Mouse (Mus musculus): ENCODE measurements around the gene Gfi1b. TPM values are rescaled to one million over a fixed set of nuclear protein-coding genes. Genes with fewer than 3 reads are reported as not detected.

Gene Gfi1b
- polyA plus RNA-seq, 1 experiment from 2014 or later: 0.45 TPM

DNA sequence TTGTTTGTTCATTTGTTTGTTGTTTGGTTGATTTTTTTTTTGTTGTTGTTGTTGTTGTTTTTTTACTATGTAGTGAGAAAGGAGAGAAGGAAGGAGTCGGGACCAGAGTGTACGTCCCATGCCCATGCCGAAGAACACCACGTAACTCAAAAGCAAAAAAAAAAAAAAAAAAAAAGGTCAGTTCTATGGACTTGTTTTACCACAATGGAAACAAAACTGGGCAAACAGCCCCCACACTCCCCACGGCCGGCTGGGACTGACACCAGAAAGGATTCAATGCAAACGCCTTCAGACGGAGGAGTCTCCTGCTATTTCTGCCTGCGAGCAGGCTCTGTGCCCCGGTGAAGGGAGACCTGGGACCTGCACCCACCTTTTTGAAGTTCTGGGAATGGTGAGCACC lies 1.3 kb downstream of the Gfi1b start:
- 66% methylated on average over 10 of the region's 10 CpGs for WGBS
- H3K4me3 ChIP-seq: no peak overlapping the region
- peaks cover 5% of the 10 kb centered on the region; the same call in 1 of the 2 replicates for H3K4me1 ChIP-seq (replicated peaks)
- no peak overlapping the region for H3K27ac ChIP-seq (replicated peaks)
- no peaks in the 10 kb centered on the region for H3K36me3 ChIP-seq
- H3K4me2 ChIP-seq: no peak overlapping the region
- peaks cover 34% of the 10 kb centered on the region for H3K27me3 ChIP-seq
- H3K9ac ChIP-seq: no peak overlapping the region
- H3K9me3 ChIP-seq: no peaks in the 10 kb centered on the region
- no peak for ATAC-seq (ENCODE audit: low read depth)

DNA sequence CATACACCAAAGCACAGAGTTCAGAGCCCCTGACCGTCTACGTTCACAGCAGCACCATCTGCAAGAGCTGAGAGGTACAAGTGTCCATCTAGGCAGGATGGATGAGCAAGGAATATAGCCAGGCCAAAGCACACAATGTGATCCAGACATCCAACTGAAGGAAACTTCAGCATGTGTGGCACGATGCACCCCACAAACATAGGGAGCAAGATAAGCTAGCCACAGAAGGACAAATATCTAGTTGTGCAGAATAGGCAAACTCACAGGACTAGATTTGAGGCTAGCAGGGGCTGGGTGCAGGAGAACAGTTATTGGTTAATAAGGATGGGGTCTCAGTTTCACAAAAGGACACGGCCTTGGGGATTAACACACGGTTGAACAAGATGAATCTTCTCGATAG lies 2.4 kb downstream of the Gfi1b start:
- WGBS: 84% methylated on average over 6 of the region's 6 CpGs

DNA sequence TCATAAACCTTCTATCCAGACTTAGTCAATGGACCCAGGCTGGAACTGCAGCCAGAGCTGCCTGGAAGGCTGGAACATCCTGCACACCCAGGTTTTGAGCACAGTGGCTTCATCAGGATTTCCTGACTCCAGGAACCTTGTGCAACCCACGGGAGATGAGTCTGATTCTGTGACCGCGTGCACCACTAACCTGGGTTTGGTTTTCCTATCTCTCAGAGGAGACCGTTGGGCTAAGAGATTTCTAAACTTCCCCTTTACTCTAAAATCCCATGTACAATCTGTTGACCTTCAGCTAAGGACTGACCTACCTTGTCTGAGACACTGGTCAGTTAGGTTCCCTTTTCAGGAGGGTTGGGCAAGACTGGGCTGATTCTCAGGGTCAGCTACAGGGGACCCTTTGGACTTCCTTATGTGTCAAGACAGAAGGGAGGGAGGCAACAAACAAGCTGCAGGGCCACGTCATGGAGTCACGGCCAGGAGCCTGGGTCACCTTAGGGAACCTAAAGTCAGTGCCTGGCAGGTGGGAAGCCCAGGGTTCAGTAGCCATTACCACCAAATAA lies 2.9 kb downstream of the Gfi1b start:
- 88% methylated on average over 6 of the region's 6 CpGs for WGBS
- Histone ChIP-seq H3K9ac (no peak overlapping the region), H3K4me3 (no peak overlapping the region), H3K4me2 (no peak overlapping the region), H3K9me3 (no peaks in the 10 kb centered on the region), H3K4me1 (replicated peaks) (peaks cover 5% of the 10 kb centered on the region; the same call in 1 of the 2 replicates), H3K27me3 (peaks cover 34% of the 10 kb centered on the region), H3K36me3 (no peaks in the 10 kb centered on the region), H3K27ac (replicated peaks) (no peak overlapping the region)
- no peak for ATAC-seq (ENCODE audit: low read depth)

More for the DNA sequence above, 2.4 kb downstream of the Gfi1b start:
- Histone ChIP-seq H3K9ac (no peak overlapping the region), H3K27me3 (peaks cover 34% of the 10 kb centered on the region), H3K4me2 (no peak overlapping the region), H3K4me1 (replicated peaks) (peaks cover 5% of the 10 kb centered on the region; the same call in 1 of the 2 replicates), H3K36me3 (no peaks in the 10 kb centered on the region), H3K9me3 (no peaks in the 10 kb centered on the region), H3K4me3 (no peak overlapping the region), H3K27ac (replicated peaks) (no peak overlapping the region)
- no peak for ATAC-seq (ENCODE audit: low read depth)

DNA sequence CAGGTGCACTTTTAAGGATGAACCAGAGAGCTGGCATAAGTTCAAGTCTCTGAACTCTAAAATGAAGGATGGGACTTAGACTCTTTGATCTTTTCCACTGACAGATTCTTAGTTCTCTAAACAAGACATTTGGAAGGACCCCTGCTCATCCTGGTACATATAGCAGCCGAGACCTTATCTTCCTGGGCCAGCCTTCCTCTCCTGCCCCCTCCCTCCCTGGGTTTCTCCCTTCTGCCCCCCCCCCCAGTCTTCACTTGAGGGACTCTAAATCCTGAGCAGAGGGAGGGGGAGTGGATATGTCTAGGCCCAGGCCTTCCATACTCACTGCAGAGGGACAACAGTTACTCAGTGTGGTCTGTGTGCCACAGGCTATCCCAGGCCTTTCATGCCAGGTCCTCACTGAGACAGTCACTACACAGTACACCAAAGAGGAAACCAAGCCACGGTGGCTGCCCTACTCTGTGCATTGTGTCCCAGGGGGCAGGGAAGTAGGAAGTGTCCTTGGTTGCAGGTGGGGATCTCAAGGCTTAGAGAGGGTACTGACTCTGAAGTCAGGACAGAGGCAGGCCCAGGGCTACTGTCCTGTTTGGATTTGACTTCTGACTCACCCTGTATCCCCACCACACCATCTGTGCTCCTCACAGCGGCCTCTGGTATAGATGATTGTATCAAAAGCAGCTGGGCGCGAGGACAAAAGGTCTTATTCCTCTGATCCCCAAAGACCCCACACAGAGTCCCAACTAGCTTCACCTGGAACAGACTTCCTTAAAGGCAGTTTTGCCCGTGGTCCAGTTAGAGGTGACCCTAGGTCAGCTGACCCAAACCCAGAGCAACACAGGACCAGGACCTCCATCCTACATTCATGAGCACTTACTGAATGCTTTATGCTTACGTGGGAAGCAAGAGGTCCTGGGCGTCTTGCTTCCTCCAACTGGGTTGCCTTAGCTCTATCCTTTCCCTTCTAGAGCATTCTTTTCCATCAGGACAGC lies 4.0 kb downstream of the Gfi1b start:
- WGBS: 78% methylated on average over 8 of the region's 8 CpGs
- Histone ChIP-seq H3K9ac (no peak overlapping the region), H3K9me3 (no peaks in the 10 kb centered on the region), H3K4me2 (no peak overlapping the region), H3K27ac (replicated peaks) (no peak overlapping the region), H3K4me3 (no peak overlapping the region), H3K4me1 (replicated peaks) (peaks cover 5% of the 10 kb centered on the region; the same call in 1 of the 2 replicates), H3K36me3 (no peaks in the 10 kb centered on the region), H3K27me3 (peaks cover 32% of the 10 kb centered on the region)
- no peak for ATAC-seq (ENCODE audit: low read depth)

DNA sequence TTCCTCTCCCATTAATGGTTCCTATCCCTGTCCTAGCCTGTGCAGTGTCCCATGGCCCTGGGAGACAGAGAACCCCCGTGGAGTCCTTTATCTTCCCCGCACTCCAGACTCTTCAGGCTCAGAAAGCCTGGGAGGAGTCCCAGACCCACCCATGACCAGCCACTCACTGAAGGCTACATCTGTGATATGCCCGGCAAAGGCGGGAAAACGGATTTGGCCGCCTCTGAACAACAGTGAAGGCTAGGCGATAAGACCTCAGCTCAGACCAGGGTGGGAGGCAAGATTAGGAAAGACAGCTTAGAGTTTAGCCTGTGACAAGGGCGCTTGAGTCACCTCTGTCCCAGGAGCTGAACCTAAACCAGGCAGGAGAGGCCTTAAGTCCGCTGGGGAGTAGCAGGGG lies 4.9 kb downstream of the Gfi1b start:
- Histone ChIP-seq H3K4me1 (replicated peaks) (peaks cover 4% of the 10 kb centered on the region; the same call in 1 of the 2 replicates), H3K27me3 (peaks cover 23% of the 10 kb centered on the region), H3K36me3 (no peaks in the 10 kb centered on the region), H3K9me3 (no peaks in the 10 kb centered on the region), H3K27ac (replicated peaks) (no peak overlapping the region), H3K4me3 (no peak overlapping the region), H3K9ac (no peak overlapping the region), H3K4me2 (no peak overlapping the region)
- 80% methylated on average over 9 of the region's 9 CpGs for WGBS
- no peak for ATAC-seq (ENCODE audit: low read depth)

DNA sequence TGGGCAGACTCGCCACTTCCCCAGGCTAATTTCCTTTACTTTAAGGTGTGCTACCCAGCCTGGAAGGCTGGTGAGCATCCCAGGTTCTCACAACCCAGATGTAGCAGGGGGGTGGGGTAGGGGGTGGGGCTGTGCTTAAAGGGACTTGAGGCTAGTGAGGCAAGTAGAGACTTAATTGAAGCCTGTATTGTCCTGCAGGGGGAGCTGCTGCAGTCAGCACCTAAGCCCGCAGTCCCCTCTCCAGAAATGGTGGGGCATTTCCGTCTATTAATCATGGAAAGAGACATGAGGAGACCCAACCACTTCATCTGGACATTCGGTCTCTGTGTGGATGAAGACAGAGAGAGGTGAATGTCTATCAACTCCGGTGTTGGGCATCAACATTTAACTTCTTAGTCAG lies 5.4 kb downstream of the Gfi1b start:
- Histone ChIP-seq H3K27ac (replicated peaks) (no peak overlapping the region), H3K4me1 (replicated peaks) (no peaks in the 10 kb centered on the region), H3K27me3 (peaks cover 18% of the 10 kb centered on the region), H3K9me3 (no peaks in the 10 kb centered on the region), H3K4me3 (no peak overlapping the region), H3K9ac (no peak overlapping the region), H3K36me3 (no peaks in the 10 kb centered on the region), H3K4me2 (no peak overlapping the region)
- ATAC-seq (ENCODE audit: low read depth): no peak
- 37% methylated on average over 5 of the region's 5 CpGs for WGBS

DNA sequence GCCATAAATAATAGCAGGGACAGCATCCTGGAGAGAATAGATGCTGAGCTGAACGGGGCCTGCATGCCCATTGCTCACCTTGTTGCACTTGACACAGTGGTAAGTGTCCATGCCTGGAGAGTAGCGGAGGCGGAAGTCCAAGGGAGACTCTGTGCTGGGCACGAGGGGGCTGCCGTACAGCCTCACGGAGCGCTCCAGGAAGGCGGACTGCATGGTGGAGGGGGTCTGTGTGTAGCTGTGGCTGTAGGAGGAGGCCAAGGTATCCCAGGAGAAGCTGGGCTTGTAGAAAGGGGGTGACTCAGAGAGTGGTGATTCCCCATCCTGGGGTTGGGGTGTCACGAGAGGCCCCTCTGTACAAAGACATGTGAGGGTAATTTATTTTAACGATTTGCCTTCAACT lies 8.2 kb downstream of the Gfi1b start:
- Histone ChIP-seq H3K4me3 (no peak overlapping the region), H3K27me3 (no peaks in the 10 kb centered on the region), H3K36me3 (no peaks in the 10 kb centered on the region), H3K4me1 (replicated peaks) (no peaks in the 10 kb centered on the region), H3K27ac (replicated peaks) (no peak overlapping the region), H3K4me2 (no peak overlapping the region), H3K9me3 (no peaks in the 10 kb centered on the region), H3K9ac (no peak overlapping the region)
- no peak for ATAC-seq (ENCODE audit: low read depth)
- WGBS: 91% methylated on average over 10 of the region's 10 CpGs

DNA sequence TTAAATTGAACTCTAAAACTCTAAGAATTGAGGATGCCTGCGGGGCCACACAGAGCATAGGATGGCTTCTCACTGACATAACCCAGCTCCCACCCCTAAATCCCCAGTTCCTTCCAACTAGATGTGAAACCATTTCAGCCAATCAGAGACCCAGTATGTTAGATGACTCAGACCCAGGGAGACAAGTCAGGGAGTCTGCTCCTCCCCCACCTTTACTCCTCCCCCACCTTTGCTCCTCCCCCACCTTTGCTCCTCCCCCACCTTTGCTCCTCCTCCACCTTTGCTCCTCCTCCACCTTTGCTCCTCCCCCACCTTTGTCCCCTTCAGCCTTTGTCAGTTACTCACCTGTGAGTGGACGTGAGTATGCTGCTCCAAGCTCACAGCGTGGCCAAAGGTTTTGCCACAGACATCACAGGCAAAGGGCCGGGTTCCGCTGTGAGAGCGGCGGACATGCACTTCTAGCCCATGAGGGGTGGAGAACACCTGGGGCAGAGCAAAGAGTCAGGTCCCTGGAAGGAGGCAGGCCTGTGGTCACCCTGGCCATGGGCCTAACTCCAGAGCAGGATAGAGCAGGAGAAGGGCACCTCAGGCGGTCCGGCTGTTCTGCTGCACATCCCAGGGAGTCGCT lies 9.2 kb downstream of the Gfi1b start:
- 62% methylated on average over 10 of the region's 10 CpGs for WGBS
- ATAC-seq (ENCODE audit: low read depth): no peak

DNA sequence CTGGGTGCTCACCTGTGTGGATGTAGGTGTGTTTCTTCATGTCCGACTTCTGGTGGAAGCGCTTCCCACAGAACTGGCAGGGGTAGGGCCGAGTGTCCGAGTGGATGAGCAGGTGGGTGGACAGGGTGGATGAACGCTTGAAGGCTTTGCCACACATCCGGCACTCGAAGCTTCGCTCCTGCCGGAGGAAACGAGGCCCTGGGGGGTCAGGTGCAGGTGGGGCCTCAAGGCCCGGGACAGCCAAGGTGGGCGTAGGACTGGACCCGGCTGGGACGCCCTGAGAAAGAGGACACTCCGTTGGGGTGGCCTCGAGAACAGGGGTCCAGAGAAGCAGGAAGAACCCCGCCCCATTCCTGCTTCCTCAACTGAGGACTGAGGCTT lies 10.4 kb downstream of the Gfi1b start:
- Histone ChIP-seq H3K4me2 (no peak overlapping the region), H3K4me1 (replicated peaks) (no peaks in the 10 kb centered on the region), H3K9me3 (no peaks in the 10 kb centered on the region), H3K27me3 (no peaks in the 10 kb centered on the region), H3K4me3 (no peak overlapping the region), H3K36me3 (no peaks in the 10 kb centered on the region), H3K9ac (no peak overlapping the region), H3K27ac (replicated peaks) (no peak overlapping the region)
- no peak for ATAC-seq (ENCODE audit: low read depth)
- WGBS: 84% methylated on average over 17 of the region's 17 CpGs

More for the DNA sequence above, 9.2 kb downstream of the Gfi1b start:
- H3K27me3 ChIP-seq: no peaks in the 10 kb centered on the region
- H3K4me3 ChIP-seq: no peak overlapping the region
- no peaks in the 10 kb centered on the region for H3K36me3 ChIP-seq
- H3K9me3 ChIP-seq: no peaks in the 10 kb centered on the region
- no peak overlapping the region for H3K4me2 ChIP-seq
- H3K4me1 ChIP-seq (replicated peaks): no peaks in the 10 kb centered on the region
- H3K27ac ChIP-seq (replicated peaks): no peak overlapping the region
- H3K9ac ChIP-seq: no peak overlapping the region

DNA sequence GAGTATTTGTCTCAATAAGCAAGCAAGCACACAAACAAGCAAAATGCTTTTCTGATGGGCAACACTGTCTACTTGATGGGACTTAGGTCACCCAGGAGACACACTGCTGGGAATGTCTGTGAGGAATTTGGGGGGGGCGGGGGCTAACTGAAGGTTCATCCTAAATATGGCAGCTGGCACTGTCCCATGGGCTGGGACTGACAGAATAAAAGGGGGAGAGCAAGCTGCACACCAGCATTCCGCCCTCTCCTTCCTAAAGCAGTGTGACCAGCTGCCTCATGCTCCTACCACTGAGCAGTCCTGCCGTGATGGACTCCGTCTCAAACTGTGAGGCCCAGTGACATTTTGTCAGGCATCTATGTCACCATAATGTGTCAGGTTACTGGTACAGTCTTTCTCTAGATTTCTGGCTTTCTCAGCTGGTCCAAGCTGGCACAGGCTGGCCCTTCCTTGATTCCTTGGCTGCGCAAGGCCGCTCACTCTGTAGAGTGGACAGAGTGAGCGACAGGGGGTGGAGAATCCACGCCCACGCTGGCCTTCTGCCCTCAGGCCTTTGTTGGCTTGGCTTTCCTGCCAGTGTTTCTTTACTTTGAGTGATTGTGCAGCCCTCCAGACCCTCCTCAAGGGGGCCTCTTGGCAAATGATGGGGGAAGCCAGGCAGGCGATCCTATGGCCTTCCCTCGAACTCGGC lies 10.9 kb downstream of the Gfi1b start:
- H3K4me1 ChIP-seq (replicated peaks): peaks cover 3% of the 10 kb centered on the region
- no peak overlapping the region for H3K27ac ChIP-seq (replicated peaks)
- H3K4me3 ChIP-seq: no peak overlapping the region
- H3K27me3 ChIP-seq: no peaks in the 10 kb centered on the region
- no peak overlapping the region for H3K4me2 ChIP-seq
- WGBS: 75% methylated on average over 12 of the region's 12 CpGs
- ATAC-seq (ENCODE audit: low read depth): no peak
- no peak overlapping the region for H3K9ac ChIP-seq
- H3K36me3 ChIP-seq: no peaks in the 10 kb centered on the region
- H3K9me3 ChIP-seq: no peaks in the 10 kb centered on the region

DNA sequence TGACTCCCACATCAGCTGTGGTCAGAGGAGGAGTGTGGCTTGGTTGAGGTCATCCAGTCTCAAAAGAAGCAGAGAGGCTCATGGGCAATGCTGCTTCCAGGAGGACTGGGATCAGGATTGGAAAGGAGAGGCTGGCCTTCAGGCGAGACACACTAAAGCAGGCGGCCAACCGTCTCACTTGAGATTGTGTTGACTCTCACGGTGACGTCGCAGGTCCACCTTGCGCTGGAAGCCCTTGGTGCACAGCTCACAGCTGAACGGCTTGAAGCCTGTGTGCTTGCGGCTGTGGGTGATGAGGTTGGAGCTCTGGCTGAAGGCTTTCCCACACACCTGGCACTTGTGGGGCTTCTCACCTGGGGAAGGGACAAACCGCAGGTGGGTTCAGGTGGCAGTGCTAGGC lies 11.9 kb downstream of the Gfi1b start:
- no peak for ATAC-seq (ENCODE audit: low read depth)
- no peak overlapping the region for H3K27ac ChIP-seq (replicated peaks)
- 89% methylated on average over 10 of the region's 10 CpGs for WGBS
- no peak overlapping the region for H3K9ac ChIP-seq
- no peaks in the 10 kb centered on the region for H3K27me3 ChIP-seq
- H3K36me3 ChIP-seq: no peaks in the 10 kb centered on the region
- H3K9me3 ChIP-seq: no peaks in the 10 kb centered on the region
- H3K4me3 ChIP-seq: no peak overlapping the region
- H3K4me1 ChIP-seq (replicated peaks): peaks cover 4% of the 10 kb centered on the region
- H3K4me2 ChIP-seq: no peak overlapping the region
